Mouse (Mus musculus) left cerebral cortex, adult 11 months (tissue): ENCODE data around the gene Chtop.

Experiments used
- DNase-seq: peaks from one replicate; pipeline ENCODE4 v3.0.0; 2022; ENCODE audit warnings: low spot score

Gene Chtop

GRCm38 (mm10) chr3:90508950-90509746 is at the start of gene Chtop:
Gene Chtop, minus strand, starts transcription at chr3:90509498.
- DNase-seq: peak; percentile 97

GRCm38 (mm10) chr3:90555954-90556353 is 46.7 kb upstream of the Chtop start:
- DNase-seq: peak; percentile 49

- no peak for DNase-seq
Observed at GRCm38 (mm10) chr3:90552231-90552630, 42.9 kb upstream of the Chtop start.

GRCm38 (mm10) chr3:90550421-90550790 is 41.1 kb upstream of the Chtop start:
- DNase-seq: no peak

DNA sequence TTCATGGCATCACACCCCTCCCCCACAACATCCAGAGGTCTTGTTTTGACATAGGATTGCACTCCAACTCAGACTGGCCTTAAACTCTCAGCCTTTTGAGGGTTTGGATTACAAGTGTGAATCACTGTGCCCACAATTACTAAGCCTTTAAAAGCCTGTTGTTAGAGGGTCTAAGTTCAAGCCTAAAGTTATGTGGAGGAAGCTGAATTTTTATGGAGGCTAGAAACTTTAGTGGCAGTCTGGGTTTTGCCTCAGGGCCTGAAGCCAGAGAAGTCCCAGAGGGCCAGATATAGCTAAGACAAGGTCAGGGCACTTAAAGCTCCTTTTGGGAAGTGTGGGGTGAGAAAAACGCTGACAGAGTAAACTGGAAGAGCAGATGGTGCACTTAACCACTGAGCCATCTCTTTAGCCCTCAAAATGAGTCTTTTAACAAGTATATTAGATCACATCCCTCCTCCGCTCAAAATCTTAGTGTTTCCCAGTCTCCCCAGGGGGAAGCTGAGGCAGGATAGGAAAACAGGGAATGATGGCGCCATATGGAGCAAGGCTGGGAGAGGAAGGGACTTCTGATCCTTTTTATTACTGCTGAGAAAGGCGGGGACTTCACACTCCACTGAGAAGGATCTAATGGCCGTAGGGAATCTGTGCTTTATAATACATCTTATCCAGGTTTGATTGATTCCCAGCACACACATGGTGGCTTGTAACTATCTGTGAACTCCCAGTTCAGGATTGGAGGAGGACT is 40.5 kb upstream of the Chtop start:
- DNase-seq: no peak

DNA sequence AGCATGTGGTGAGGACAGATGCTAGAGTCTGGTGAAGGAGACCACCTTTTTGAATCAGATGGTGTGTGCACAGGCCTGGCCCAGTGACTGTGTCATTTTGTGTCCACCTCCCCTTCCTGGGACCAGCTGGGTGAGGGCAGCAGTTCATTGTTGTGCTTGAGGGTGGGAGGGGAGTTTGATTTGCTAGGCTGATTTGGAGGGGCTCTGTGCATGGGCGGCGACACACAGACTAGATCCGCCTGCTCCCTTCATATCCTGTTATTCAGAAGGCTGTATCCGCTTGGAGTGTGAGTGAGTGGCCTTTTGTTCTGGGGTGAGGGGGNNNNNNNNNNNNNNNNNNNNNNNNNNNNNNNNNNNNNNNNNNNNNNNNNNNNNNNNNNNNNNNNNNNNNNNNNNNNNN is 31.6 kb upstream of the Chtop start:
- peak; percentile 33 for DNase-seq

DNA sequence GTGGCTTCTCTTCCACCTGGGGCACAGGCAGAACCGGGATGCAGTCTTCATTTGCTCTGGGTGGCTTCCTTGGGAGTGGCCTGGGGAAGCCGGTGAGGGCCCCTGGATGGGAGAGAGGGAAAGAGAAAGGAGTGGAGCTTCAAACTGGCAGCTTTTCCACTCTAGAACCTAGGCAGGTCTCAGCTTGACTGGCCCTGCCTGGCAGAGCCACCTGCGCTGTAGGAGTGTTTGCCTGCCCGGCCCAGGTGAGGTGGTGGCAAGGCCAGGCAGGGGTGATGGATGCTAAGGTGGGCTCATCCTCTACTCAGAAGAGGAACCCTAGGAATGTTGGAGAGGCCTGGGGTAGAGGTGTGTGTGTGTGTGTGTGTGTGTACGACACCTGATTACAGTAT is 28.6 kb upstream of the Chtop start:
- no peak for DNase-seq

GRCm38 (mm10) chr3:90537141-90537904 is 28.0 kb upstream of the Chtop start, which contains the start of gene S100a16:
Gene S100a16, plus strand, starts transcription at chr3:90537254.
- DNase-seq: no peak

GRCm38 (mm10) chr3:90535446-90535845 is 26.1 kb upstream of the Chtop start:
- DNase-seq: no peak

- DNase-seq: no peak
Observed at GRCm38 (mm10) chr3:90531713-90532112, 22.4 kb upstream of the Chtop start.

DNA sequence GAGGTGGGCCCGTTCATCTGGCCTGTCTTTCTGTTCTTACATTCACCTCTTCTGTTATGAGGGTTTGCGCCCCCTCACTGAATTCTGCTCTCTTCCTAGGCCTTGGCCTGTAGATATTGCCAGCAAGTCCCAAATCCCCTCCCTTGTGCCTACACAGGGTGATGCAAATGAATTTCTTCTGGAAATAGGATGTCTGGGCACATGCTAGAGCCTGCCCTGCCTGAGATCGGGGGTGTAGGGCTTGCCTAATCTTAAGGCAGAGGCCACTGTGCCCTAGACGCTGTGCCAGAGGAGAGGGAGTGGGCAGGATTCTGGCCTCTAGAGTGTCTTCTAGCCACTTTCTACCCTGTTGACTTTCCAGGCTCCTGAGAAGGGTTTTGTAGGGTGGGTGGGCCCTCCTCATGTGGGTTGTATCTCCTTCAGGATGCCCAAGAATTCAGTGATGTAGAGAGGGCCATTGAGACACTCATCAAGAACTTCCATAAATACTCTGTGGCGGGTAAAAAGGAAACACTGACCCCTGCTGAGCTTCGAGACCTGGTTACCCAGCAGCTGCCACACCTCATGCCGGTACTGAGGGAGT is 18.1 kb upstream of the Chtop start:
- DNase-seq: no peak

DNA sequence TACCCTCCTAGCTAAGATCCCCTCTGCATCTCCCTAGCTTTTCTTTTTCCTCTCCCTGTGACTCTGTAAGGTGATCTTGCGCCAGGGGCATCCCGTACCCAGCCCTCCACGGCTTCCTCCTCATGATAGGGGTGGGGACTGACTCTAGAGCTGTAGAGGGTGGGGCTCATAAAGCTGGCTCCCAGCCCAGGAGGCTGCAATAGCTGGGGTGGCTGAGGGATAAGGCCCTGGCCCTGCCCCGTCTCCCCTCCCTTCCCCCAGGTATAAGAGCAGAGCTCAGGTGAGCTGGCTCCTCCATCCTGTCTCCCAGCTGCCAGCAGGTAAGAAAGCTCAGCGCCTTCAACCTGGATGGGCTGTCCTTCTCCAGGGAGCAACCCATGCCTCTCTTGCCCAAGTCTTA is 17.3 kb upstream of the Chtop start, which contains the start of gene S100a14:
Gene S100a14 (plus strand): TSS at position 277 of the 400 bp plus-strand sequence.
- no peak for DNase-seq

GRCm38 (mm10) chr3:90526076-90526475 is 16.8 kb upstream of the Chtop start:
- DNase-seq: no peak

GRCm38 (mm10) chr3:90525421-90525820 is 16.1 kb upstream of the Chtop start:
- DNase-seq: peak; percentile 65

GRCm38 (mm10) chr3:90517711-90518110 is 8.4 kb upstream of the Chtop start:
- no peak for DNase-seq

- no peak for DNase-seq
Observed at GRCm38 (mm10) chr3:90515789-90516188, 6.5 kb upstream of the Chtop start.

GRCm38 (mm10) chr3:90515242-90515641 is 5.9 kb upstream of the Chtop start:
- DNase-seq: no peak

- no peak for DNase-seq
Observed at GRCm38 (mm10) chr3:90514691-90515090, 5.4 kb upstream of the Chtop start.

GRCm38 (mm10) chr3:90513796-90514590 is 4.7 kb upstream of the Chtop start, which contains the start of the genes S100a1 and S100a13:
Gene S100a1, minus strand, starts transcription at chr3:90514392.
Gene S100a13, plus strand, starts transcription at chr3:90514435.
- no peak for DNase-seq

DNA sequence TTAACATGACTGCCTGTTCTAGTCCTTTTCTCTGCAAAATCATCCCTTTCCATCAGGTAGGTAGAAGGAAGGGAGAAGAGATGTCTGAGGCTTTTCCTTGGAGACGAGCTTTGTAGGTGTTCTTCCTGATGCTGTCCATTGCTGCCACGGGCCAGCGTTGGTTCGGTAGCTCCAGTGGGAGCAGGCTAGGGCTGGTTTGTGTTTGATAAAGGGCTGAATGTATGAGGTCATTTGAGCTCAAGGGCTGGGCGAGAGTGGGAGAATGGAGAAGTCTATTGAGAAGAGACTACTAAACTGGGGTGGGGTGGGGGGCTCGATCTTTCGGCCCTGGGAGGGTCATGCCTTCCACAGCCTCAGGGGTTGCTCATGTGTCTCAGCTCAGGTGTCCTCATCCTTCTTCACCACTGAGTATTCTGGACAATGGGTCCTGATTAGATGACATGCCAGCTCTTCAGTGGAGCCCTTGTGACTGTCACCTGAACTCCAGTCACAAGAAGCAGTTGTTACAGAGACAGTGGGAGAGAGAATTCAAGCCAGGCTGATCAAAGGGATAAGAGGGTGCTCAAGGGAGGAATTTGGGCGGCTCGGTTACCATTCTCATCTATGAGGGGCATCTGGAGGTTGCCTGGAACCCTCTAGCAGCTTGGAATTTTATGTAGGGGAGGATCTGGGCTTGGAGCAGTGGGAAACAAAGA is 3.8 kb upstream of the Chtop start:
- no peak for DNase-seq

DNA sequence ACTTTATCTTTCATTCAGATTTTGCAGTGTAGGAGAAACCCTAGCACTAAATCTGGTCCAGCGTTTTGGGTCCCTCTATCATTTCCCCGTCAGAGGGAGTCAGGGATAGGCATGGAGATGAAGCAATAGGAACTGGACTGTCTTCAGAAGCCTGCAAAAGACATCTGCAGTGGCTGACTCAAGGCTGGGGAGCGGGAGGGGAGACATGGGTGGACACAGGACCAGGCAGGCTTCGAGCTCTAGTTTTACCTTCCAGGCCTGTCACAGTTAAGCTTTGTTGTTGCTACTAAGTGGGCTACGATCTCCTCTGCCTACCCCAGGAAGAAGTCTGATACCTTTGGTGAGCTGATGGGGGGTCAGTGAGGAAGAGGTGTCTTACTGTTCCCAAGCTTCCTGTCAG is 3.0 kb upstream of the Chtop start:
- no peak for DNase-seq
